ENCODE assay signal across 8 mouse cellular contexts in the genomic region with DNA sequence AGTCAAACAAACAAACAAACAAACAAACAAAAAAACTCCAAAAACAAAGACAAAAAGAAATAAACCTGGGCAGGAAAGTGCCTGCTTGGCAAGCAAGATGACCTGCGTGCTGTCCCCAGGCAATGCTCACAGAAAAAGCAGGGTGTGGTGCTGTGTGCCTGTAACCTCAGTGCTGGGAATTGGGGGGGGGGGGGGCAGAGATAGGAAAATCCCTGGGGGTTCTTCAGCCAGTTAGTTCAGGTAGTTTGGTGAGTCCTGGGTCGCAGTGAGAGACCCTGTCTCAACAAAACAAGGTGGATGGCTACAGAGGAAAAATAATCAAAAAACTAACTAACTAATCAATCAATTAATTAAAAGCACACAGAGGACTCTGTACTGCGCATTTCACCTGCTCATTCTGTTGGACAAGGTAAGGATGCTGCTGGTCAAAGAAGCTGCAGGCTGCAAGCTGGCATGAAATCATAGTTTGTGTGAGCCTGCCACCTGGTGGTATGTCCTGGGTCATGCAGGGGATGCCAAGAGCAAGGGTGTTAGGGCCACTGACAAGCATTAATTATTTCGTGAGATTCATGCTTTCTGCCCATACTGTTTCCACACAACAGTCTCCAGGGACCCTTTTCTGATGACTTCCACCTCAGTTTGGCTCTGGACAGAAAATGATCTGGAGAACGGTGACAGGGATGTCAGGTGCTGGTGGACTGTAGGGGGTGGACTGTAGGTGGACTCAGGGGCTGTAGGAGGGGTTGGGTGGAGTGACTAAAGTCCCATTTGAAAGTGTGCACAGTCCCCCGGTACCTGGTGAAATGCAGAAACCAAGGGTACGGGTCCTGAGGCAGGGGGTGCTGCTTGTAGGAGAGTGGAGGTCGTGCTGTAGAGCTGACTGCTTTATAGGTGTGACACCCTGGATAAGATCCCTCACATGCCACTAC. TPM values are rescaled to one million over a fixed set of nuclear protein-coding genes. Genes with fewer than 3 reads are reported as not detected.
A peak's percentile ranks its signal among the peaks of the same experiment; 100 is the strongest.
DNase-seq lines count a peak whose midpoint lies in the region.

No protein-coding gene starts in this region.

- peak; percentile 75 for DNase-seq in R1 (ENCODE audit: low read depth, low spot score)
- DNase-seq in cerebellum, adult 9-10 months: peak; percentile 71
- DNase-seq in frontal cortex, adult 2 months (ENCODE audit: extremely low spot score in 1 of 2, low spot score in 1 of 2): peak; percentile 53 to 92
- DNase-seq in induced T-regulatory cell, adult 2 months (ENCODE audit: low read depth): peak; percentile 83
- peak; percentile 81 to 88 for DNase-seq in left cerebral cortex, adult 18-20 months (ENCODE audit: low spot score in 2 of 2)
- peak; percentile 82 for DNase-seq in mesoderm, embryonic 11.5 days (ENCODE audit: low read depth, low spot score)
- peak; percentile 74 for DNase-seq in right cerebral cortex, postnatal 25 days
- peak; percentile 81 for DNase-seq in urinary bladder, postnatal 25 days (ENCODE audit: low spot score)

RNA-seq across cellular contexts. Expression of gene Kcnk16, which starts 10.6 kb away (rescaled TPM):
- not detected in 2 replicates for polyA plus RNA-seq in frontal cortex, adult 2 months (2012; rRNA removed)
- total RNA-seq in left cerebral cortex, adult 18-20 months (2021): not detected

RNA-seq across cellular contexts. Expression of gene Nudt13, which starts 36.0 kb away (rescaled TPM):
- polyA plus RNA-seq in frontal cortex, adult 2 months (2012; rRNA removed): 26.7 and 38.3 TPM in 2 replicates
- total RNA-seq in left cerebral cortex, adult 18-20 months (2021): 10 to 100 TPM; 18.4 to 23.4 TPM

Comparison
In these comparisons a context has a peak if more than half of its experiments do, and no peak if none do; other contexts are left out.
1. Peak in every context shown above with its lines: DNase-seq.